10 mouse cellular contexts compared by ENCODE assay signal in the genomic region with DNA sequence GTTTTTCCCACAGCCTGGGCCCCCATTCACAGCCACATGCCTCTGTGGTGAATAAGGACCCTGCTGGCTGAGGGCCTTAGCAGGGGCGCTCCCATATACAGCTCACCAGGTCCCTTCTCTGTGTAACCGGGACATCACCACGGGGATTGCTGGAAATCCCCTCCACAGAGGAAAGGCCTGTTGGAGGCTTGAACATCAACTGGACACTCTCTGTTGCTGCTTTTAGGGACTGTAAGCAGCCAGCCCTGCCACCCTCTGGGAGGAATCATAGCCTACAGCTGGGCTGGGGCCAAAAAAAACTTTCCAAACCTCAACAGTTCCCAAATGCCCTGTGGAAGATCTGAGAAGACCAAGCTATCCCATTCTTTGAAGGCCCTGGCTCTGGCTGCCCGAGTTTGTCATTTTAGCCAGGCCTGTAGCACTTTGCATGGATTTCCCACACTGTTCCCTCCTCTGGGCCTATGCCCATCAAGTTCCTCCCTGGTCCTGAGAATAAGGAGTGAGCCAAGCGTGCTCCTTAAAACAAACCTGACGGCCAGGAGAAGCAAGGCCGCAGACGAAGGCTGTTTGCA. TPM values are rescaled to one million over a fixed set of nuclear protein-coding genes. Genes with fewer than 3 reads are reported as not detected.
DNase-seq lines count a peak whose midpoint lies in the region; ATAC-seq lines count a peak whose summit lies in the region.
"Had no signal": no experiment of that assay in that cellular context is flagged by ENCODE, and none has a peak within 500 bp of the region (broad histone marks: within the 10 kb centered on the region; RNA-seq: fewer than 3 reads in every experiment).

No protein-coding gene starts in this region.

- H3K9me3 ChIP-seq in embryonic facial prominence, embryonic 14.5 days (ENCODE audit: control insufficient read depth, low read length), result peaks cover 3% of the 10 kb centered on the region; the same call in 1 of the 2 replicates
- H3K9me3 ChIP-seq in embryonic facial prominence, embryonic 10.5 days, result no peaks in the 10 kb centered on the region
- H3K9me3 ChIP-seq in hindbrain, embryonic 12.5 days (replicated peaks), result no peaks in the 10 kb centered on the region
- H3K9me3 ChIP-seq: embryonic facial prominence, embryonic 13.5 days had no signal

- DNase-seq in embryonic facial prominence, embryonic 14.5 days (ENCODE audit: low spot score), result peak; percentile 44
- DNase-seq in embryonic facial prominence, embryonic 10.5 days (ENCODE audit: low spot score), result no peak
- DNase-seq in MN1 (ENCODE audit: low spot score), result peak; percentile 39
- peak; percentile 37 for DNase-seq in heart, postnatal 4 days
- peak; percentile 74 for DNase-seq in lung, postnatal 10 days
- DNase-seq in cerebellum, postnatal 36 days, result no peak
- DNase-seq: gastrocnemius, postnatal 36 days had no signal

- no peaks in the 10 kb centered on the region for H3K36me3 ChIP-seq in embryonic facial prominence, embryonic 14.5 days (ENCODE audit: control insufficient read depth, insufficient read depth, low read length)
- H3K36me3 ChIP-seq in embryonic facial prominence, embryonic 10.5 days (replicated peaks), result no peaks in the 10 kb centered on the region
- no peaks in the 10 kb centered on the region for H3K36me3 ChIP-seq in hindbrain, embryonic 12.5 days
- H3K36me3 ChIP-seq: embryonic facial prominence, embryonic 13.5 days had no signal

- H3K27ac ChIP-seq in embryonic facial prominence, embryonic 14.5 days (replicated peaks; ENCODE audit: low read depth, low read length), result peak overlapping the region; percentile 61
- no peak overlapping the region; the same call in 1 of the 2 replicates for H3K27ac ChIP-seq in embryonic facial prominence, embryonic 10.5 days (replicated peaks)
- no peak overlapping the region for H3K27ac ChIP-seq in hindbrain, embryonic 12.5 days
- H3K27ac ChIP-seq: embryonic facial prominence, embryonic 13.5 days had no signal

- H3K9ac ChIP-seq in embryonic facial prominence, embryonic 14.5 days (ENCODE audit: low read depth, low read length), result no peak overlapping the region
- H3K9ac ChIP-seq in hindbrain, embryonic 12.5 days, result no peak overlapping the region
- H3K9ac ChIP-seq: embryonic facial prominence, embryonic 13.5 days had no signal

- WGBS in embryonic facial prominence, embryonic 14.5 days, result 82% methylated on average over 8 of the region's 8 CpGs
- 86% methylated on average over 8 of the region's 8 CpGs for WGBS in embryonic facial prominence, embryonic 10.5 days
- WGBS in hindbrain, embryonic 12.5 days, result 80% methylated on average over 8 of the region's 8 CpGs

- no peak overlapping the region for H3K4me3 ChIP-seq in embryonic facial prominence, embryonic 14.5 days (ENCODE audit: low read depth, low read length)
- no peak overlapping the region for H3K4me3 ChIP-seq in embryonic facial prominence, embryonic 10.5 days
- H3K4me3 ChIP-seq in hindbrain, embryonic 12.5 days, result no peak overlapping the region
- H3K4me3 ChIP-seq: embryonic facial prominence, embryonic 13.5 days had no signal

- H3K4me2 ChIP-seq in embryonic facial prominence, embryonic 14.5 days (ENCODE audit: low read depth, low read length), result no peak overlapping the region
- no peak overlapping the region for H3K4me2 ChIP-seq in hindbrain, embryonic 12.5 days (replicated peaks)
- H3K4me2 ChIP-seq: embryonic facial prominence, embryonic 13.5 days had no signal

- H3K4me1 ChIP-seq in embryonic facial prominence, embryonic 14.5 days (ENCODE audit: control insufficient read depth, insufficient read depth, low read length), result peaks cover 6% of the 10 kb centered on the region; the same call in 1 of the 2 replicates
- H3K4me1 ChIP-seq in embryonic facial prominence, embryonic 10.5 days, result peaks cover 12% of the 10 kb centered on the region
- H3K4me1 ChIP-seq in hindbrain, embryonic 12.5 days, result peaks cover 8% of the 10 kb centered on the region; the same call in 1 of the 2 replicates

- H3K27me3 ChIP-seq in embryonic facial prominence, embryonic 14.5 days (replicated peaks; ENCODE audit: control insufficient read depth, insufficient read depth, low read length), result no peaks in the 10 kb centered on the region
- no peaks in the 10 kb centered on the region for H3K27me3 ChIP-seq in embryonic facial prominence, embryonic 10.5 days (replicated peaks; ENCODE audit: low read depth, poor library complexity, severe bottlenecking)
- no peaks in the 10 kb centered on the region for H3K27me3 ChIP-seq in hindbrain, embryonic 12.5 days
- H3K27me3 ChIP-seq: embryonic facial prominence, embryonic 13.5 days had no signal

- ATAC-seq in embryonic facial prominence, embryonic 14.5 days (ENCODE audit: low read depth), result peak; percentile 53; the same call in 1 of the 2 replicates
- no peak for ATAC-seq in megakaryocyte, adult 5-6 weeks (ENCODE audit: poor library complexity, severe bottlenecking)
- ATAC-seq in hindbrain, embryonic 12.5 days (ENCODE audit: low FRiP score), result no peak

RNA-seq across cellular contexts. Expression of gene Myof, which starts 38.5 kb away (rescaled TPM):
- 24.0 and 24.6 TPM in 2 replicates for polyA plus RNA-seq in embryonic facial prominence, embryonic 14.5 days (2014; fragmentation: Nextera tagmentation; extraction: Ambion mirVana)
- polyA plus RNA-seq in embryonic facial prominence, embryonic 10.5 days (2016; fragmentation: Nextera tagmentation; extraction: Ambion mirVana), result 2.6 and 4.0 TPM in 2 replicates
- total RNA-seq in heart, postnatal 4 days (2021), result 10 to 100 TPM; 15.5 to 16.4 TPM
- total RNA-seq in megakaryocyte, adult 5-6 weeks (2015), result 11.1 and 12.2 TPM in 2 replicates
- total RNA-seq in megakaryocyte, adult 5-6 weeks (2017), result 6.0 and 9.0 TPM in 2 replicates
- polyA plus RNA-seq in hindbrain, embryonic 12.5 days (2016; fragmentation: Nextera tagmentation; extraction: Ambion mirVana), result 6.9 and 9.5 TPM in 2 replicates

RNA-seq across cellular contexts. Expression of gene Cep55, which starts 49.9 kb away (rescaled TPM):
- 18.2 and 23.0 TPM in 2 replicates for polyA plus RNA-seq in embryonic facial prominence, embryonic 14.5 days (2014; fragmentation: Nextera tagmentation; extraction: Ambion mirVana)
- polyA plus RNA-seq in embryonic facial prominence, embryonic 10.5 days (2016; fragmentation: Nextera tagmentation; extraction: Ambion mirVana), result 29.6 and 38.1 TPM in 2 replicates
- total RNA-seq in heart, postnatal 4 days (2021), result 10 to 100 TPM; 18.5 to 20.3 TPM
- 50.9 and 59.7 TPM in 2 replicates for total RNA-seq in megakaryocyte, adult 5-6 weeks (2015)
- 68.9 and 80.2 TPM in 2 replicates for total RNA-seq in megakaryocyte, adult 5-6 weeks (2017)
- polyA plus RNA-seq in hindbrain, embryonic 12.5 days (2016; fragmentation: Nextera tagmentation; extraction: Ambion mirVana), result 26.8 TPM in 2 replicates

Comparison
In these comparisons a context has a peak if more than half of its experiments do, and no peak if none do; other contexts are left out.
1. DNase-seq: peak in embryonic facial prominence, embryonic 14.5 days (single experiment), MN1 (single experiment), heart, postnatal 4 days (single experiment) and lung, postnatal 10 days (single experiment); none in embryonic facial prominence, embryonic 10.5 days (single experiment) and cerebellum, postnatal 36 days (0 of 2).